Mouse (Mus musculus) stomach, embryonic 16.5 days (tissue): ENCODE measurements around the gene Egfl8. TPM values are rescaled to one million over a fixed set of nuclear protein-coding genes. Genes with fewer than 3 reads are reported as not detected.

Experiments used
- ATAC-seq: fragments of 200-750 bp; cut with Nextera tagmentation; 2 replicates; pipeline ENCODE4 v1.8.0; 2017; ENCODE audit warnings: moderate number of reproducible peaks, moderate TSS enrichment; ENCODE audit not compliant: insufficient read depth, low FRiP score
- H3K27ac ChIP-seq: fragments of 300-500 bp; sonication (generic); 2 replicates; pipeline ENCODE4 v1.5.1; 2014; ENCODE audit warnings: low read length
- H3K27me3 ChIP-seq: fragments of 300-500 bp; sonication (generic); 2 replicates; pipeline ENCODE4 v1.6.1; 2014; ENCODE audit warnings: low read length, control low read depth, mixed read lengths; ENCODE audit not compliant: control insufficient read depth, insufficient read depth
- H3K36me3 ChIP-seq: fragments of 300-500 bp; sonication (generic); 2 replicates; pipeline ENCODE4 v1.6.1; 2014; ENCODE audit warnings: low read length; ENCODE audit not compliant: control insufficient read depth, insufficient read depth
- H3K4me1 ChIP-seq: fragments of 300-500 bp; sonication (generic); 2 replicates; pipeline ENCODE4 v1.6.1; 2014; ENCODE audit warnings: low read length, control low read depth, mixed read lengths; ENCODE audit not compliant: control insufficient read depth, insufficient read depth
- H3K4me2 ChIP-seq: fragments of 300-500 bp; sonication (generic); 2 replicates; pipeline ENCODE4 v1.6.1; 2014; ENCODE audit warnings: low read depth, low read length, mixed read lengths
- H3K4me3 ChIP-seq: fragments of 300-500 bp; sonication (generic); replicated peaks from 2 replicates; pipeline ENCODE4 v1.5.1; 2014; ENCODE audit warnings: mild to moderate bottlenecking, low read length
- H3K9ac ChIP-seq: fragments of 300-500 bp; sonication (generic); 2 replicates; pipeline ENCODE4 v1.6.1; 2014; ENCODE audit warnings: low read length
- H3K9me3 ChIP-seq: fragments of 300-500 bp; sonication (generic); replicated peaks from 2 replicates; pipeline ENCODE4 v1.6.1; 2016; ENCODE audit warnings: low read length, control low read depth; ENCODE audit not compliant: control insufficient read depth
- WGBS: fragments of 180-500 bp; shearing (Covaris S2); extraction: QIAGEN DNeasy Blood & Tissue Kit; methylation state at CpG from one replicate; pipeline ENCODE4 v1.1.7; 2014; 5-methylcytosine and 5-hydroxymethylcytosine counted together
- polyA plus RNA-seq: library from polyadenylated mRNA; unstranded; fragments of >200 nt; fragmentation: Nextera tagmentation; extraction: Ambion mirVana; gene quantifications from 2 replicates; pipeline ENCODE4 v1.2.1, GENCODE M21; 2015

The Egfl8 gene
- polyA plus RNA-seq, 1 experiment from 2014 or later, result 3.5 TPM

- H3K27me3 ChIP-seq, result no peaks in the 10 kb centered on the region
- no peak overlapping the region for H3K27ac ChIP-seq
- peaks cover 3% of the 10 kb centered on the region; the same call in 1 of the 2 replicates for H3K36me3 ChIP-seq
- no peak overlapping the region for H3K9ac ChIP-seq
- H3K4me1 ChIP-seq, result peaks cover 49% of the 10 kb centered on the region
- no peak overlapping the region for H3K4me2 ChIP-seq
- ATAC-seq, result no peak
- no peak overlapping the region for H3K4me3 ChIP-seq
- WGBS, result 79% methylated on average over 3 of the region's 3 CpGs
- H3K9me3 ChIP-seq, result no peaks in the 10 kb centered on the region
Measured at GRCm38 (mm10) chr17:34658591-34658990, 42.8 kb upstream of the Egfl8 start.

- Histone ChIP-seq H3K4me3 (no peak overlapping the region), H3K27me3 (no peaks in the 10 kb centered on the region), H3K36me3 (peaks cover 5% of the 10 kb centered on the region; the same call in 1 of the 2 replicates), H3K4me1 (peaks cover 49% of the 10 kb centered on the region), H3K27ac (no peak overlapping the region), H3K4me2 (no peak overlapping the region), H3K9ac (no peak overlapping the region), H3K9me3 (no peaks in the 10 kb centered on the region)
- 71% methylated on average over 2 of the region's 2 CpGs for WGBS
- ATAC-seq, result no peak
Measured at GRCm38 (mm10) chr17:34658145-34658544, 42.4 kb upstream of the Egfl8 start.

GRCm38 (mm10) chr17:34657271-34657670 is 41.5 kb upstream of the Egfl8 start:
- WGBS, result 47% methylated on average over 2 of the region's 2 CpGs
- Histone ChIP-seq H3K4me2 (no peak overlapping the region), H3K9ac (no peak overlapping the region), H3K9me3 (no peaks in the 10 kb centered on the region), H3K4me3 (no peak overlapping the region), H3K27me3 (no peaks in the 10 kb centered on the region), H3K36me3 (peaks cover 5% of the 10 kb centered on the region; the same call in 1 of the 2 replicates), H3K27ac (peak overlapping the region; percentile 90; the same call in 1 of the 2 replicates), H3K4me1 (peaks cover 49% of the 10 kb centered on the region)
- ATAC-seq, result no peak

GRCm38 (mm10) chr17:34656666-34657065 is 40.9 kb upstream of the Egfl8 start:
- Histone ChIP-seq H3K4me3 (no peak overlapping the region), H3K9me3 (no peaks in the 10 kb centered on the region), H3K27ac (peak overlapping the region; percentile 90), H3K27me3 (no peaks in the 10 kb centered on the region), H3K4me1 (peaks cover 48% of the 10 kb centered on the region), H3K9ac (no peak overlapping the region), H3K36me3 (peaks cover 8% of the 10 kb centered on the region; the same call in 1 of the 2 replicates), H3K4me2 (no peak overlapping the region)
- WGBS, result 42% methylated on average over 8 of the region's 8 CpGs
- no peak for ATAC-seq

GRCm38 (mm10) chr17:34655581-34655991 is 39.8 kb upstream of the Egfl8 start:
- Histone ChIP-seq H3K4me3 (no peak overlapping the region), H3K9ac (peak overlapping the region; percentile 49; the same call in 1 of the 2 replicates), H3K4me2 (no peak overlapping the region), H3K27ac (peak overlapping the region; percentile 90), H3K4me1 (peaks cover 38% of the 10 kb centered on the region), H3K27me3 (no peaks in the 10 kb centered on the region), H3K36me3 (peaks cover 15% of the 10 kb centered on the region; the same call in 1 of the 2 replicates), H3K9me3 (no peaks in the 10 kb centered on the region)
- 54% methylated on average over 4 of the region's 4 CpGs for WGBS
- ATAC-seq, result peak; percentile 86

GRCm38 (mm10) chr17:34655160-34655559 is 39.4 kb upstream of the Egfl8 start:
- peaks cover 33% of the 10 kb centered on the region for H3K4me1 ChIP-seq
- peak overlapping the region; percentile 90 for H3K27ac ChIP-seq
- H3K27me3 ChIP-seq, result no peaks in the 10 kb centered on the region
- H3K4me3 ChIP-seq, result no peak overlapping the region
- 0 out of 2 replicates have a peak overlapping the region, but pooled peaks have one; percentile 17 for H3K4me2 ChIP-seq
- H3K36me3 ChIP-seq, result peaks cover 19% of the 10 kb centered on the region; the same call in 1 of the 2 replicates
- H3K9me3 ChIP-seq, result no peaks in the 10 kb centered on the region
- ATAC-seq, result 0 out of 2 replicates have a peak, but pooled peaks have one; percentile 16
- peak overlapping the region; percentile 49; the same call in 1 of the 2 replicates for H3K9ac ChIP-seq
- 47% methylated on average over 7 of the region's 7 CpGs for WGBS

GRCm38 (mm10) chr17:34654392-34654791 is 38.6 kb upstream of the Egfl8 start:
- Histone ChIP-seq H3K4me2 (no peak overlapping the region), H3K4me3 (no peak overlapping the region), H3K36me3 (peaks cover 21% of the 10 kb centered on the region; the same call in 1 of the 2 replicates), H3K9ac (no peak overlapping the region), H3K27ac (peak overlapping the region; percentile 90; the same call in 1 of the 2 replicates), H3K4me1 (peaks cover 28% of the 10 kb centered on the region), H3K27me3 (no peaks in the 10 kb centered on the region), H3K9me3 (no peaks in the 10 kb centered on the region)
- ATAC-seq, result no peak
- WGBS, result 86% methylated on average over 13 of the region's 13 CpGs

GRCm38 (mm10) chr17:34653746-34654285 is 38.0 kb upstream of the Egfl8 start:
- Histone ChIP-seq H3K9me3 (no peaks in the 10 kb centered on the region), H3K27ac (0 out of 2 replicates have a peak overlapping the region, but pooled peaks have one; percentile 26), H3K36me3 (peaks cover 21% of the 10 kb centered on the region; the same call in 1 of the 2 replicates), H3K4me3 (no peak overlapping the region), H3K4me1 (peaks cover 28% of the 10 kb centered on the region), H3K4me2 (no peak overlapping the region), H3K9ac (no peak overlapping the region), H3K27me3 (no peaks in the 10 kb centered on the region)
- 64% methylated on average over 9 of the region's 9 CpGs for WGBS
- no peak for ATAC-seq

GRCm38 (mm10) chr17:34652985-34653384 is 37.2 kb upstream of the Egfl8 start:
- no peak overlapping the region for H3K27ac ChIP-seq
- no peaks in the 10 kb centered on the region for H3K9me3 ChIP-seq
- no peak overlapping the region for H3K4me3 ChIP-seq
- WGBS, result 92% methylated on average over 8 of the region's 8 CpGs
- ATAC-seq, result no peak
- H3K4me1 ChIP-seq, result peaks cover 30% of the 10 kb centered on the region
- H3K36me3 ChIP-seq, result peaks cover 21% of the 10 kb centered on the region; the same call in 1 of the 2 replicates
- no peak overlapping the region for H3K9ac ChIP-seq
- H3K27me3 ChIP-seq, result no peaks in the 10 kb centered on the region
- H3K4me2 ChIP-seq, result no peak overlapping the region
